Mouse (Mus musculus): ENCODE data around the gene Cypt14. TPM values are rescaled to one million over a fixed set of nuclear protein-coding genes. Genes with fewer than 3 reads are reported as not detected.
"Not testable (repeated sequence)": the region's sequence is repeated elsewhere in the genome, so short reads cannot be mapped to it uniquely, and the experiment has no call there.

Cypt14 gene
- polyA plus RNA-seq (2014; fragmentation: Nextera tagmentation; extraction: Ambion mirVana) = not detected in 2 replicates

GRCm38 (mm10) chrX:39863504-39863903 is at the start of gene Cypt14:
TSS of gene Cypt14 (minus strand) at chrX:39863604.
- 75% methylated on average over 2 of the region's 2 CpGs for whole genome bisulfite sequencing
- not testable (repeated sequence) for ATAC-seq (ENCODE audit: insufficient number of reproducible peaks, insufficient read depth, low FRiP score, low read depth); H3K9me3 ChIP-seq (ENCODE audit: control insufficient read depth, low read depth, low read length)

More at GRCm38 (mm10) chrX:39863504-39863903, at the start of gene Cypt14:
- H3K9ac ChIP-seq (replicated peaks; ENCODE audit: low read depth, low read length); H3K4me3 ChIP-seq (ENCODE audit: low read depth, low read length); H3K4me1 ChIP-seq (ENCODE audit: control insufficient read depth, insufficient read depth, low read length); H3K27ac ChIP-seq (ENCODE audit: low read length); H3K4me2 ChIP-seq (replicated peaks; ENCODE audit: low read depth, low read length); H3K27me3 ChIP-seq (ENCODE audit: control insufficient read depth, insufficient read depth, low read length); H3K36me3 ChIP-seq (ENCODE audit: control insufficient read depth, insufficient read depth, low read length): not testable (repeated sequence)
